Mouse (Mus musculus) stomach, embryonic 16.5 days (tissue): ENCODE measurements at regions not wholly inside any gene's neighbourhood (a gene's known extent, or its start where the extent isn't known, plus 50 kb on each side); places are given as distances from the start of the nearest gene placed in this dataset.

Experiments
- ATAC-seq: fragments of 200-750 bp; cut with Nextera tagmentation; 2 replicates; pipeline ENCODE4 v1.8.0; 2017; ENCODE audit warnings: moderate number of reproducible peaks, moderate TSS enrichment; ENCODE audit not compliant: insufficient read depth, low FRiP score
- H3K27ac ChIP-seq: fragments of 300-500 bp; sonication (generic); 2 replicates; pipeline ENCODE4 v1.5.1; 2014; ENCODE audit warnings: low read length
- H3K27me3 ChIP-seq: fragments of 300-500 bp; sonication (generic); 2 replicates; pipeline ENCODE4 v1.6.1; 2014; ENCODE audit warnings: low read length, control low read depth, mixed read lengths; ENCODE audit not compliant: control insufficient read depth, insufficient read depth
- H3K36me3 ChIP-seq: fragments of 300-500 bp; sonication (generic); 2 replicates; pipeline ENCODE4 v1.6.1; 2014; ENCODE audit warnings: low read length; ENCODE audit not compliant: control insufficient read depth, insufficient read depth
- H3K4me1 ChIP-seq: fragments of 300-500 bp; sonication (generic); 2 replicates; pipeline ENCODE4 v1.6.1; 2014; ENCODE audit warnings: low read length, control low read depth, mixed read lengths; ENCODE audit not compliant: control insufficient read depth, insufficient read depth
- H3K4me2 ChIP-seq: fragments of 300-500 bp; sonication (generic); 2 replicates; pipeline ENCODE4 v1.6.1; 2014; ENCODE audit warnings: low read depth, low read length, mixed read lengths
- H3K4me3 ChIP-seq: fragments of 300-500 bp; sonication (generic); replicated peaks from 2 replicates; pipeline ENCODE4 v1.5.1; 2014; ENCODE audit warnings: mild to moderate bottlenecking, low read length
- H3K9ac ChIP-seq: fragments of 300-500 bp; sonication (generic); 2 replicates; pipeline ENCODE4 v1.6.1; 2014; ENCODE audit warnings: low read length
- H3K9me3 ChIP-seq: fragments of 300-500 bp; sonication (generic); replicated peaks from 2 replicates; pipeline ENCODE4 v1.6.1; 2016; ENCODE audit warnings: low read length, control low read depth; ENCODE audit not compliant: control insufficient read depth
- WGBS: fragments of 180-500 bp; shearing (Covaris S2); extraction: QIAGEN DNeasy Blood & Tissue Kit; methylation state at CpG from one replicate; pipeline ENCODE4 v1.1.7; 2014; 5-methylcytosine and 5-hydroxymethylcytosine counted together

- H3K27me3 ChIP-seq: no peaks in the 10 kb centered on the region
These were observed 165.4 kb downstream of the Tmem17 start for GRCm38 (mm10) chr11:22677337-22677736.

GRCm38 (mm10) chr11:22684576-22684975 is 172.7 kb downstream of the Tmem17 start:
- Histone ChIP-seq H3K4me2 (no peak overlapping the region), H3K36me3 (no peaks in the 10 kb centered on the region), H3K9ac (no peak overlapping the region), H3K27me3 (no peaks in the 10 kb centered on the region), H3K4me1 (no peaks in the 10 kb centered on the region), H3K27ac (no peak overlapping the region), H3K9me3 (no peaks in the 10 kb centered on the region), H3K4me3 (no peak overlapping the region)
- WGBS: 90% methylated on average over 4 of the region's 4 CpGs
- ATAC-seq: no peak

More at GRCm38 (mm10) chr11:22677337-22677736, 165.4 kb downstream of the Tmem17 start:
- Histone ChIP-seq H3K4me2 (no peak overlapping the region), H3K9ac (no peak overlapping the region), H3K36me3 (no peaks in the 10 kb centered on the region), H3K9me3 (no peaks in the 10 kb centered on the region), H3K27ac (no peak overlapping the region), H3K4me3 (no peak overlapping the region), H3K4me1 (no peaks in the 10 kb centered on the region)
- WGBS: 25% methylated on average over 2 of the region's 2 CpGs
- ATAC-seq: no peak

GRCm38 (mm10) chr11:22690829-22691228 is 169.9 kb downstream of the B3gnt2 start:
- H3K36me3 ChIP-seq: no peaks in the 10 kb centered on the region
- no peaks in the 10 kb centered on the region for H3K27me3 ChIP-seq
- 0 out of 2 replicates have a peak, but pooled peaks cover 4% of the 10 kb centered on the region for H3K4me1 ChIP-seq
- H3K27ac ChIP-seq: no peak overlapping the region
- no peak overlapping the region for H3K4me2 ChIP-seq
- no peak overlapping the region for H3K4me3 ChIP-seq
- H3K9me3 ChIP-seq: no peaks in the 10 kb centered on the region
- 92% methylated on average over 3 of the region's 3 CpGs for WGBS
- ATAC-seq: no peak
- no peak overlapping the region for H3K9ac ChIP-seq

- no peak for ATAC-seq
- Histone ChIP-seq H3K27ac (no peak overlapping the region), H3K27me3 (no peaks in the 10 kb centered on the region), H3K4me1 (0 out of 2 replicates have a peak, but pooled peaks cover 4% of the 10 kb centered on the region), H3K9me3 (no peaks in the 10 kb centered on the region), H3K4me2 (no peak overlapping the region), H3K9ac (no peak overlapping the region), H3K36me3 (no peaks in the 10 kb centered on the region), H3K4me3 (no peak overlapping the region)
- 63% methylated on average over 5 of the region's 5 CpGs for WGBS
These were observed 168.4 kb downstream of the B3gnt2 start for GRCm38 (mm10) chr11:22692281-22692857.

GRCm38 (mm10) chr11:22692941-22693341 is 167.8 kb downstream of the B3gnt2 start:
- Histone ChIP-seq H3K36me3 (no peaks in the 10 kb centered on the region), H3K9ac (no peak overlapping the region), H3K4me1 (0 out of 2 replicates have a peak, but pooled peaks cover 4% of the 10 kb centered on the region), H3K27me3 (no peaks in the 10 kb centered on the region), H3K4me3 (no peak overlapping the region), H3K4me2 (no peak overlapping the region), H3K9me3 (no peaks in the 10 kb centered on the region), H3K27ac (no peak overlapping the region)
- no peak; the same call in 1 of the 2 replicates for ATAC-seq
- WGBS: 38% methylated on average over 1 of the region's 1 CpGs

- Histone ChIP-seq H3K4me1 (0 out of 2 replicates have a peak, but pooled peaks cover 4% of the 10 kb centered on the region), H3K4me3 (no peak overlapping the region), H3K27me3 (no peaks in the 10 kb centered on the region), H3K9ac (no peak overlapping the region), H3K9me3 (no peaks in the 10 kb centered on the region), H3K36me3 (no peaks in the 10 kb centered on the region), H3K27ac (no peak overlapping the region), H3K4me2 (no peak overlapping the region)
- WGBS: 81% methylated on average over 2 of the region's 2 CpGs
- ATAC-seq: no peak
These were observed 167.4 kb downstream of the B3gnt2 start for GRCm38 (mm10) chr11:22693376-22693775.

- no peaks in the 10 kb centered on the region for H3K36me3 ChIP-seq
- 0 out of 2 replicates have a peak, but pooled peaks cover 4% of the 10 kb centered on the region for H3K4me1 ChIP-seq
- no peak overlapping the region for H3K4me2 ChIP-seq
- no peak overlapping the region for H3K27ac ChIP-seq
- no peak overlapping the region for H3K4me3 ChIP-seq
- no peak overlapping the region for H3K9ac ChIP-seq
- no peaks in the 10 kb centered on the region for H3K27me3 ChIP-seq
- no peak for ATAC-seq
- H3K9me3 ChIP-seq: no peaks in the 10 kb centered on the region
- 85% methylated on average over 2 of the region's 2 CpGs for WGBS
These were observed 166.8 kb downstream of the B3gnt2 start for GRCm38 (mm10) chr11:22693984-22694383.

GRCm38 (mm10) chr11:22694829-22695228 is 165.9 kb downstream of the B3gnt2 start:
- no peaks in the 10 kb centered on the region for H3K27me3 ChIP-seq
- 0 out of 2 replicates have a peak, but pooled peaks cover 4% of the 10 kb centered on the region for H3K4me1 ChIP-seq
- no peak overlapping the region for H3K27ac ChIP-seq
- no peaks in the 10 kb centered on the region for H3K36me3 ChIP-seq
- ATAC-seq: no peak
- no peak overlapping the region for H3K4me3 ChIP-seq
- H3K4me2 ChIP-seq: no peak overlapping the region
- no peak overlapping the region for H3K9ac ChIP-seq
- H3K9me3 ChIP-seq: no peaks in the 10 kb centered on the region
- WGBS: 61% methylated on average over 5 of the region's 5 CpGs

GRCm38 (mm10) chr11:22695237-22695636 is 165.5 kb downstream of the B3gnt2 start:
- Histone ChIP-seq H3K4me3 (no peak overlapping the region), H3K27ac (no peak overlapping the region), H3K36me3 (no peaks in the 10 kb centered on the region), H3K9me3 (no peaks in the 10 kb centered on the region), H3K27me3 (no peaks in the 10 kb centered on the region), H3K4me2 (no peak overlapping the region), H3K4me1 (0 out of 2 replicates have a peak, but pooled peaks cover 4% of the 10 kb centered on the region), H3K9ac (no peak overlapping the region)
- ATAC-seq: no peak
- WGBS: 87% methylated on average over 1 of the region's 1 CpGs
